Mouse (Mus musculus): ENCODE data around the gene Apol6. TPM values are rescaled to one million over a fixed set of nuclear protein-coding genes. Genes with fewer than 3 reads are reported as not detected.

The Apol6 gene
- polyA plus RNA-seq, 1 experiment: 0.05 TPM

GRCm38 (mm10) chr15:77072556-77073163, 28.1 kb downstream of the Apol6 start:
- TF ChIP-seq CTCF (IDR thresholded peaks at IDR 0.05; ENCODE audit: borderline replicate concordance, extremely low read depth, insufficient read depth, insufficient read length) (no peak), POLR2A (IDR thresholded peaks at IDR 0.05; ENCODE audit: borderline replicate concordance, extremely low read depth, insufficient read depth, insufficient read length, poor library complexity, severe bottlenecking) (no peak)
- no peak for DNase-seq (ENCODE audit: low read depth)

DNA sequence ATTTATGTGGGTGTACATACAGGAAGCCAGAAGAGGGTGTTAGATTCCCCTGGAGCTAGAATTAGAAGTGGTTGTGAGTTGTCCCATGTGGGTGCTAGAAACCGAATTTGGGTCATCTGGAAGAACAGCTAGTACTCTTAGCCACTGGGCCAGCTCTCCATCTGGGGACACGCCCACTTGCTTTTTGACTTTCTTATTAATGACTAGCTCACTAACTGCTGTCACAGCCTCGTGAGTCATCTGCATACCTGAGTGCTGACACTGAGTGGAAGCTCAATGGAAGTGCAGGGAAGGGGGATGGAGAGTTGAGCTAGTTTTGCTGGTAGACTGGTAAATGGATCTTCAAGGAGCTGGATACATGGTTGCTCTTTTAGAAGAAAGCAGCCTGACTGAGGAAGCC, 32.0 kb downstream of the Apol6 start:
- no peak for DNase-seq (ENCODE audit: low read depth)
- no peak for TF ChIP-seq CTCF (IDR thresholded peaks at IDR 0.05; ENCODE audit: borderline replicate concordance, extremely low read depth, insufficient read depth, insufficient read length)

GRCm38 (mm10) chr15:77077906-77078305, 33.4 kb downstream of the Apol6 start:
- no peak for DNase-seq (ENCODE audit: low read depth)
- TF ChIP-seq CTCF (IDR thresholded peaks at IDR 0.05; ENCODE audit: borderline replicate concordance, extremely low read depth, insufficient read depth, insufficient read length) (no peak), POLR2A (IDR thresholded peaks at IDR 0.05; ENCODE audit: borderline replicate concordance, extremely low read depth, insufficient read depth, insufficient read length, poor library complexity, severe bottlenecking) (no peak)

DNA sequence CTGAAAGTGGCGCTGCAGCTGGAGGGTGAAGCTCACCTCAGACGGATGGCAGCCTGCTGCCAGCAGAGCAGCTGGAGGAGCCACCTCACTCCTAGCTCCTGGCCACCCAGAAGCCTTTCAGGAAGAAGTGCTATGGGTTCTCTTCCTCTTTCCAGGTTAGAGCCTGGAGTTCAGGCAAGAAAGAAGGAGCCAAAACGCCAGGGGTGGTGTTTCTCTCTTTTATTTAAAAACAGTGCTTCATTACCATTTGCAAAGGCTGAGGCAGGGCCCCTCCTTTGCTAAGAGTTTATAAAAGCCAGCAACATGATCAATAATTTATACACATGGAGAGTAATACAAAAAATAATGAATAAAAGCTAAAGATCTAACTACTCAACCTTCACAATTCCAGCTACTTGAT, 34.3 kb downstream of the Apol6 start:
- no peak for TF ChIP-seq POLR2A (IDR thresholded peaks at IDR 0.05; ENCODE audit: borderline replicate concordance, extremely low read depth, insufficient read depth, insufficient read length, poor library complexity, severe bottlenecking)
- no peak for TF ChIP-seq CTCF (IDR thresholded peaks at IDR 0.05; ENCODE audit: borderline replicate concordance, extremely low read depth, insufficient read depth, insufficient read length)
- no peak for DNase-seq (ENCODE audit: low read depth)

GRCm38 (mm10) chr15:77079256-77079822, 34.8 kb downstream of the Apol6 start:
- no peak for DNase-seq (ENCODE audit: low read depth)
- no peak for TF ChIP-seq POLR2A (IDR thresholded peaks at IDR 0.05; ENCODE audit: borderline replicate concordance, extremely low read depth, insufficient read depth, insufficient read length, poor library complexity, severe bottlenecking)
- TF ChIP-seq CTCF (IDR thresholded peaks at IDR 0.05; ENCODE audit: borderline replicate concordance, extremely low read depth, insufficient read depth, insufficient read length): no peak

DNA sequence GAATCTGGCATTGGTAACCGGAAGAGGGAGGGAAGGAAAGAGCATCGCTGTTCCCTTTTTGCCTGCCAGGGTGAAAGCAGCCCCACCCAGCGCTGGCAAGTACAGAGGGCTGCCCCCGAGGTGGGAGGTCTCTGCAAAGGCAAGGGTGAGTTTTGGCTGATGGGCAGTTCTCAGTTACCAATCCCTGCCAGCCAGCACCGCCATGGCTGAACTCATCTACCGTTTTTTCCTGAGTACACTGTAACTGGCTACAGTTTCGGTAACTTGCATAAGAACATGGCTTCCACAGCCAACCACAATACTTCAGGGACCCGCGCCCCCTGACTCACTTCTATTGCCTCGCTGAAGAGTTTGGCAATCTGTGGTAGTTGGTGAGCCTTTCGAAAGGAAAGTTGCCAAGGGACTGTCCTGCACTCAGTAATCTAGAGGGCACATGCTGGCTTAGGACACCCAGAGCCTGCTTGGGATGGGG, 35.4 kb downstream of the Apol6 start:
- no peak for DNase-seq (ENCODE audit: low read depth)
- TF ChIP-seq POLR2A (IDR thresholded peaks at IDR 0.05; ENCODE audit: borderline replicate concordance, extremely low read depth, insufficient read depth, insufficient read length, poor library complexity, severe bottlenecking) (no peak), CTCF (IDR thresholded peaks at IDR 0.05; ENCODE audit: borderline replicate concordance, extremely low read depth, insufficient read depth, insufficient read length) (no peak)

DNA sequence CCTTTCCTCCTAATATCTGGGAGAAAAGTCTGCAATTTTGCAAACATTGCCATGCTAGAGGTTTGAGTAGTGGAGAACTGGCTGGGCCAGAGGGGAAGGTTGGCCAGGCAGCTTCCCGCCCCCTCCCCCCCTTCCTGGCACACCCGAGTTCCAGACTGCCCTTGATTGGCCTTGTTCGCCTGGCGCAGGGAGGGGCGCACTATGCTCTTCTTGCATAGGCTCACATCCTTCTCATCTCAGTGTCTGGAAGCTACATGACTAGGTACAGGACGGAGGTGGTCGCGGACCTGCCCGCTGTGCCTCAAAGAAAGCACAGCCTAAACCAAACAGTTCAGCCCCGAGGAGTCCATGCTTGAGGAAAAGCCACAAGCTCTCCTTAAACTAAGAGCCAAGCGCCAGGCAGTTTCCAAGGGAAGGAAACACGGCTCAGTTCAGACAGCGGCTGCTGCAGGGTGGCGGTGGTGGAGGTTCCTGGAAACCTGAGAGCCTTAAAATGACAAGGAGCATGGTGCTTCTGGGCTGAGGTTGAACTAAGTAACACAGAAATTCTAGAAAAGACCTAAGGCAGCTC, 36.2 kb downstream of the Apol6 start:
- DNase-seq (ENCODE audit: low read depth): no peak

GRCm38 (mm10) chr15:77081454-77081853, 36.9 kb downstream of the Apol6 start:
- no peak for TF ChIP-seq CTCF (IDR thresholded peaks at IDR 0.05; ENCODE audit: borderline replicate concordance, extremely low read depth, insufficient read depth, insufficient read length)
- no peak for TF ChIP-seq POLR2A (IDR thresholded peaks at IDR 0.05; ENCODE audit: borderline replicate concordance, extremely low read depth, insufficient read depth, insufficient read length, poor library complexity, severe bottlenecking)
- DNase-seq (ENCODE audit: low read depth): no peak

More for the DNA sequence above, 36.2 kb downstream of the Apol6 start:
- TF ChIP-seq POLR2A (IDR thresholded peaks at IDR 0.05; ENCODE audit: borderline replicate concordance, extremely low read depth, insufficient read depth, insufficient read length, poor library complexity, severe bottlenecking): no peak
- TF ChIP-seq CTCF (IDR thresholded peaks at IDR 0.05; ENCODE audit: borderline replicate concordance, extremely low read depth, insufficient read depth, insufficient read length): no peak

- DNase-seq (ENCODE audit: low read depth): no peak
- TF ChIP-seq POLR2A (IDR thresholded peaks at IDR 0.05; ENCODE audit: borderline replicate concordance, extremely low read depth, insufficient read depth, insufficient read length, poor library complexity, severe bottlenecking) (no peak), CTCF (IDR thresholded peaks at IDR 0.05; ENCODE audit: borderline replicate concordance, extremely low read depth, insufficient read depth, insufficient read length) (no peak)
These were observed 41.3 kb downstream of the Apol6 start for GRCm38 (mm10) chr15:77085818-77086217.

DNA sequence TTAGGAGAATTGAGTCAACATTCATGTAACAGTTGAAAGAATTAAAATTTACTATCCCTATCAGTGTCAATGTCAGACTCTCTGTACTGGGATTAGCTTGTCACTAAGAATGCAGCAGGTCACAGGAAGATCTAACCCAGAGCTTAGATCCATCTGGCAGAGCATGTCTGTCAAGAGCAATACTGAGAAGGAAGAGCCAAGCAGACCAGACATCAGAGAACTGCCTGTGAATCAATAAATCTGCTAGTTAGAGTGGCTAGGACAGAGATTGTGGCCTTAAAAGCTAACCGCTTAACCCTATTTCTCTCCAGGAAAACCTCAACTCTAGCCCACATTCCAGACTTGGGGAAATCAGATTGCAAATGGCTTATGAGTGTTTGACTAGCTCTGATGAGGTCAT, 42.0 kb downstream of the Apol6 start:
- TF ChIP-seq POLR2A (IDR thresholded peaks at IDR 0.05; ENCODE audit: borderline replicate concordance, extremely low read depth, insufficient read depth, insufficient read length, poor library complexity, severe bottlenecking): no peak
- no peak for TF ChIP-seq CTCF (IDR thresholded peaks at IDR 0.05; ENCODE audit: borderline replicate concordance, extremely low read depth, insufficient read depth, insufficient read length)
- no peak for DNase-seq (ENCODE audit: low read depth)

- no peak for TF ChIP-seq POLR2A (IDR thresholded peaks at IDR 0.05; ENCODE audit: borderline replicate concordance, extremely low read depth, insufficient read depth, insufficient read length, poor library complexity, severe bottlenecking)
- no peak for TF ChIP-seq CTCF (IDR thresholded peaks at IDR 0.05; ENCODE audit: borderline replicate concordance, extremely low read depth, insufficient read depth, insufficient read length)
- DNase-seq (ENCODE audit: low read depth): no peak
These were observed 44.7 kb downstream of the Apol6 start for GRCm38 (mm10) chr15:77089249-77089648.

- TF ChIP-seq CTCF (IDR thresholded peaks at IDR 0.05; ENCODE audit: borderline replicate concordance, extremely low read depth, insufficient read depth, insufficient read length) (no peak), POLR2A (IDR thresholded peaks at IDR 0.05; ENCODE audit: borderline replicate concordance, extremely low read depth, insufficient read depth, insufficient read length, poor library complexity, severe bottlenecking) (no peak)
- no peak for DNase-seq (ENCODE audit: low read depth)
These were observed 46.0 kb downstream of the Apol6 start for GRCm38 (mm10) chr15:77090531-77090930.
